Mouse (Mus musculus): ENCODE results near the gene Saa1. TPM values are rescaled to one million over a fixed set of nuclear protein-coding genes. Genes with fewer than 3 reads are reported as not detected.
A peak's percentile ranks its signal among the peaks of the same experiment; 100 is the strongest.

Saa1 gene
- total RNA-seq, 2 experiments from 2014 or later, result not detected

GRCm38 (mm10) chr7:46718591-46719270 lies 24.0 kb downstream of the Saa1 start:
- no peak for DNase-seq

GRCm38 (mm10) chr7:46716897-46717296 lies 25.9 kb downstream of the Saa1 start:
- DNase-seq, result no peak

DNA sequence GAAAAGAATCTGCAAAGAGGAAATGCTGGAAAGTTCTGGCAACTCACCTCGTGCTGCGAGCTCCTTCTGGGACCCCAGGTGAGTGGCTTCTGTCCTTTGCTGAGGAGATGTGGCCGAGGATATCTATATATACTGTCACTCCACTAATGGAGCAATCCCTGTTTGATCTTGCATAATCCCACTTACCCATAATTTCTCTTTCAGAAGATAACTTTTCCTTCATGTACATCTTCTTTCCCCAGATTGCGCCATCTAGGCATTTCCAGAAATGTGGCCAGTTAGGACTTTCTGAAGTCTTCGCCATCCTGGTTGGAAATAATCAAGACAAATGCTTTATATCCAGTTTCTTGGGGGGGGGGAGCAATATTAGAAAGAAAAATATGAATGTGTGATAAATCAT lies 27.2 kb downstream of the Saa1 start, which contains the start of gene Saa3:
Saa3 (minus strand) TSS at position 101 of the 400 bp plus-strand sequence.
- no peak for DNase-seq

- peak; percentile 25 for DNase-seq
These were observed 28.3 kb downstream of the Saa1 start for GRCm38 (mm10) chr7:46714518-46714917.

GRCm38 (mm10) chr7:46712250-46712649 lies 30.5 kb downstream of the Saa1 start:
- DNase-seq, result no peak

DNA sequence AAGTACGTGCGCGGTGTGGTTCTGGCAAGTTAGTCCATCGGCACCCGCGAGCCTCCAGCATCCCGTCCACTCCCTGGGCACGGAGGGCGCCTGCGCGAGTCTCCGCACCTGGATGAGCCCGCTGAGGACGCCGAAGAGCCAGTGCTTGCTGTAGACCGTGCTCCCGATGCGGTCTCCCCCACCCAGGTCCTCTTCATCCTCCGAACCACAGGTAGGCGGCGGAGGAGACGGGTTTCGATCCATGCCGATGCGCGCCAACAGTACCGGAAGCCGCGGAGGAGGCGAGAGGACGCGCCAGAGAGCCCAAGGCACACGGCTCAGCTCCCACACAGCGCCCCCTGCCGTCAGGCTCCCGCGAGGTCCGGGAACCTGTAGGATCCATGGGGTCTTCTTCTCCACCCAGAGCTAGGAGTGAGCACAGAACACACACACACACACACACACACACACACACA lies 32.4 kb downstream of the Saa1 start, which contains the start of gene Saal1:
Saal1 (minus strand) TSS at position 291 of the 455 bp plus-strand sequence.
- DNase-seq, result peak; percentile 67

GRCm38 (mm10) chr7:46700521-46701025 lies 42.2 kb downstream of the Saa1 start:
- DNase-seq, result no peak

GRCm38 (mm10) chr7:46696754-46697153 lies 46.0 kb downstream of the Saa1 start:
- DNase-seq, result no peak

Other genes starting within 250 kb of the Saa1 start
- 1 to 10 TPM; 3.9 to 4.6 TPM for gene Sergef, start 103.2 kb downstream of the Saa1 start, total RNA-seq (2021)
- 1 to 10 TPM in 1 of 2 experiments, under 1 TPM in 1; 0.88 to 1.0 TPM for gene Tph1, start 70.4 kb downstream of the Saa1 start, total RNA-seq (2021)
- gene Saal1, start 32.3 kb downstream of the Saa1 start, total RNA-seq (2021), result 1 to 10 TPM; 2.7 TPM
- gene Saa3, start 27.3 kb downstream of the Saa1 start, total RNA-seq (2021), result not detected
- gene Saa4, start 10.4 kb downstream of the Saa1 start, total RNA-seq (2021), result not detected
- not detected for gene Saa2, start 8.8 kb upstream of the Saa1 start, total RNA-seq (2021)
- gene Hps5, start 53.1 kb upstream of the Saa1 start, total RNA-seq (2021), result 10 to 100 TPM in 1 of 2 experiments, 1 to 10 TPM in 1; 9.8 to 10.9 TPM
- 10 to 100 TPM; 13.0 to 15.3 TPM for gene Gtf2h1, start 53.1 kb upstream of the Saa1 start, total RNA-seq (2021)
- gene Ldha, start 98.5 kb upstream of the Saa1 start, total RNA-seq (2021), result 1,000 to 10,000 TPM; 2,738 to 2,745 TPM
- gene Ldhc, start 118.2 kb upstream of the Saa1 start, total RNA-seq (2021), result not detected
- 10 to 100 TPM; 42.0 to 46.9 TPM for gene Tsg101, start 177.0 kb upstream of the Saa1 start, total RNA-seq (2021)
- gene Uevld, start 215.5 kb upstream of the Saa1 start, total RNA-seq (2021), result 1 to 10 TPM; 7.0 to 8.8 TPM
- gene Gm9999, start 240.6 kb upstream of the Saa1 start, total RNA-seq (2021), result not detected